Mouse (Mus musculus) C2C12 (cell line): Measurements from ENCODE around the gene Cpsf2. TPM values are rescaled to one million over a fixed set of nuclear protein-coding genes. Genes with fewer than 3 reads are reported as not detected.

ENCODE experiments used
- H3K27me3 ChIP-seq: one replicate; pipeline ENCODE4 v1.6.1; 2011; ENCODE audit not compliant: control insufficient read depth, insufficient read depth, insufficient read length
- H3K36me3 ChIP-seq: one replicate; pipeline ENCODE4 v1.6.1; 2011; ENCODE audit not compliant: control insufficient read depth, insufficient read depth
- H3K4me3 ChIP-seq: one replicate; pipeline ENCODE4 v1.5.1; 2011; ENCODE audit warnings: mild to moderate bottlenecking, control low read depth; ENCODE audit not compliant: poor library complexity, insufficient read depth, severe bottlenecking
- H3K79me2 ChIP-seq: one replicate; pipeline ENCODE4 v1.6.1; 2011; ENCODE audit not compliant: control insufficient read depth, insufficient read depth
- H3K79me3 ChIP-seq: one replicate; pipeline ENCODE4 v1.6.1; 2011; ENCODE audit warnings: low read depth, control low read depth
- H3ac ChIP-seq: one replicate; pipeline ENCODE3; 2011; ENCODE audit warnings: low read depth; ENCODE audit not compliant: control insufficient read depth, insufficient read length
- CEBPB ChIP-seq: IDR thresholded peaks from one replicate; pipeline ENCODE4 v1.6.1; 2011; ENCODE audit warnings: low read depth, mild to moderate bottlenecking, control low read depth, moderate library complexity
- CTCF ChIP-seq: IDR thresholded peaks from one replicate; pipeline ENCODE4 v1.5.1; 2011; ENCODE audit not compliant: control insufficient read depth, insufficient read depth, insufficient read length
- FOSL1 ChIP-seq: IDR thresholded peaks from one replicate; pipeline ENCODE4 v1.8.0; 2011; ENCODE audit warnings: mild to moderate bottlenecking, low read length; ENCODE audit not compliant: poor library complexity, insufficient read depth, severe bottlenecking
- MAX ChIP-seq: IDR thresholded peaks from one replicate; pipeline ENCODE4 v1.6.1; 2011; ENCODE audit warnings: mild to moderate bottlenecking, control low read depth
- MYOD1 ChIP-seq: IDR thresholded peaks from one replicate; pipeline ENCODE4 v1.6.1; 2011; ENCODE audit warnings: low read depth; ENCODE audit not compliant: control insufficient read depth, insufficient read length
- MYOG ChIP-seq: IDR thresholded peaks from one replicate; pipeline ENCODE4 v1.6.1; 2011; ENCODE audit not compliant: control insufficient read depth, insufficient read length; ENCODE audit errors: extremely low read depth
- USF1 ChIP-seq: IDR thresholded peaks from one replicate; pipeline ENCODE4 v1.6.1; 2011; ENCODE audit warnings: low read depth, mild to moderate bottlenecking, control low read depth, moderate library complexity
- long read RNA-seq, 2 experiments: library from polyadenylated mRNA; unstranded; transcript quantifications; one replicate each; pipeline ENCODE4 v2.0.0; 2019 to 2020
- polyA plus RNA-seq: library from polyadenylated mRNA; unstranded; fragments of >200 nt; fragmentation: generic; extraction: Trizol; gene quantifications from one replicate; pipeline ENCODE4 v1.2.1, GENCODE M21; 2012; ENCODE audit warnings: missing spikeins

The Cpsf2 gene
- 14.3 TPM for polyA plus RNA-seq
- long read RNA-seq, experiment 1, full-length matches to known transcripts, result 15 of 27 reads
- long read RNA-seq, experiment 1, partial matches to known transcripts, result 8 of 27 reads
- long read RNA-seq, experiment 1, other reads (novel, unspliced or antisense), result 4 of 27 reads
- long read RNA-seq, experiment 2, full-length matches to known transcripts, result 254 of 343 reads
- long read RNA-seq, experiment 2, partial matches to known transcripts, result 32 of 343 reads
- long read RNA-seq, experiment 2, other reads (novel, unspliced or antisense), result 57 of 343 reads

- Histone ChIP-seq H3K79me2 (peaks cover 98% of the 10 kb centered on the region), H3ac (peak within 1 kb of the TSS; percentile 97), H3K36me3 (peaks cover 23% of the 10 kb centered on the region), H3K79me3 (peaks cover 84% of the 10 kb centered on the region), H3K27me3 (no peaks in the 10 kb centered on the region), H3K4me3 (peak within 1 kb of the TSS; percentile 85)
- no peak for TF ChIP-seq CTCF
- TF ChIP-seq MYOG, result no peak
- no peak for TF ChIP-seq FOSL1
- TF ChIP-seq CEBPB, result no peak
- TF ChIP-seq MAX, result no peak
- no peak for TF ChIP-seq USF1
- no peak for TF ChIP-seq MYOD1
Measured at GRCm38 (mm10) chr12:101975601-101976571, at the start of gene Cpsf2. Gene Cpsf2, plus strand, starts transcription at chr12:101975988.

- peaks cover 48% of the 10 kb centered on the region for H3K36me3 ChIP-seq
Measured at GRCm38 (mm10) chr12:101928423-101928822, 47.4 kb upstream of the Cpsf2 start.

GRCm38 (mm10) chr12:101935223-101935622 is 40.6 kb upstream of the Cpsf2 start:
- no peak overlapping the region for H3ac ChIP-seq
- H3K79me2 ChIP-seq, result no peaks in the 10 kb centered on the region
- no peaks in the 10 kb centered on the region for H3K79me3 ChIP-seq
- no peaks in the 10 kb centered on the region for H3K27me3 ChIP-seq
- no peak for TF ChIP-seq USF1
- no peak for TF ChIP-seq CTCF
- no peak for TF ChIP-seq CEBPB
- TF ChIP-seq MAX, result no peak
- TF ChIP-seq MYOG, result no peak
- TF ChIP-seq MYOD1, result no peak
- TF ChIP-seq FOSL1, result no peak
- H3K36me3 ChIP-seq, result peaks cover 37% of the 10 kb centered on the region
- no peak overlapping the region for H3K4me3 ChIP-seq

More at GRCm38 (mm10) chr12:101928423-101928822, 47.4 kb upstream of the Cpsf2 start:
- TF ChIP-seq CEBPB (no peak), MAX (no peak), FOSL1 (no peak), CTCF (no peak), MYOD1 (no peak), USF1 (no peak), MYOG (no peak)
- no peaks in the 10 kb centered on the region for H3K79me2 ChIP-seq
- no peaks in the 10 kb centered on the region for H3K79me3 ChIP-seq
- no peak overlapping the region for H3ac ChIP-seq
- H3K27me3 ChIP-seq, result no peaks in the 10 kb centered on the region
- H3K4me3 ChIP-seq, result no peak overlapping the region

DNA sequence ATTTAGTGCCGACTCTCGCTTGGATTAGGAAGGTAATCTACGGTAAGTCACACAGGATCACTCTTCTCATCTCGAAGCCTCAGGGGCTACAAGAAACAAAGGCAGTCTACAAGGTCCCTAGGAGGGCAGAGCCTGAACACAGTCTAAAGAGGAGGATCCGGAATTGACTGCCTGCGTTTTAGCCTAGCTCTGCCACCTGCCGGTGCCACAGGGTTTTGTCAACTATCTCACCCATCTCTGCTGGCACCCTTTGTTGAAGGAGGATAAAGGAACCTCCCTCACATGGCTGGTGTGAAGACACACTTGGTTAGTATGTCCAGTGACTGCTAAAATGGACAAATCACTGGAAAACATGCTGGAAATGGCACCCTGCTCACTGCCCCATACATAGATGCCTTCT is 38.2 kb upstream of the Cpsf2 start:
- H3K79me3 ChIP-seq, result no peaks in the 10 kb centered on the region
- no peak overlapping the region for H3ac ChIP-seq
- H3K79me2 ChIP-seq, result no peaks in the 10 kb centered on the region
- H3K36me3 ChIP-seq, result peaks cover 39% of the 10 kb centered on the region
- H3K27me3 ChIP-seq, result no peaks in the 10 kb centered on the region
- no peak for TF ChIP-seq USF1
- TF ChIP-seq MAX, result no peak
- no peak overlapping the region for H3K4me3 ChIP-seq

GRCm38 (mm10) chr12:101947986-101948385 is 27.8 kb upstream of the Cpsf2 start:
- no peak overlapping the region for H3K4me3 ChIP-seq

More at GRCm38 (mm10) chr12:101947986-101948385, 27.8 kb upstream of the Cpsf2 start:
- Histone ChIP-seq H3ac (no peak overlapping the region), H3K79me3 (peaks cover 6% of the 10 kb centered on the region), H3K27me3 (no peaks in the 10 kb centered on the region), H3K79me2 (peaks cover 36% of the 10 kb centered on the region), H3K36me3 (peaks cover 19% of the 10 kb centered on the region)
- TF ChIP-seq USF1, result no peak
- TF ChIP-seq MYOG, result no peak
- no peak for TF ChIP-seq CTCF
- no peak for TF ChIP-seq MAX
- no peak for TF ChIP-seq MYOD1
- no peak for TF ChIP-seq CEBPB
- no peak for TF ChIP-seq FOSL1
